Mouse (Mus musculus) MEL (cell line): ENCODE results near the gene Mad2l2. TPM values are rescaled to one million over a fixed set of nuclear protein-coding genes. Genes with fewer than 3 reads are reported as not detected.

Experiments
- polyA plus RNA-seq, 2 experiments: library from polyadenylated mRNA; stranded (reverse) in 1 of 2; unstranded in 1 of 2; fragments of >175 nt in 1 of 2; fragments of >200 nt in 1 of 2; gene quantifications; 2 replicates each; pipeline versions ENCODE4 v1.2.1 to v1.2.4; 2012; ENCODE audit warnings: low replicate concordance in 2 of 2, low read depth in 1 of 2; ENCODE audit not compliant: insufficient read length in 2 of 2, insufficient read depth in 1 of 2, missing spikeins in 1 of 2
- total RNA-seq: library from RNA; depleted of rRNA; stranded (reverse); fragments of 300-350 nt; gene quantifications from 2 replicates; pipeline ENCODE4 v1.2.3, GENCODE M21; 2012; rRNA removed

The Mad2l2 gene
- total and polyA plus RNA-seq, 3 experiments, result 28.6 to 44.8 TPM; not detected in 1

Other genes starting within 250 kb of the Mad2l2 start
- 16.0 and 19.0 TPM in 2 replicates for gene Mfn2, start 225.7 kb upstream of the Mad2l2 start, total RNA-seq
- gene Mfn2, start 225.7 kb upstream of the Mad2l2 start, polyA plus RNA-seq, result 10 to 100 TPM in 1 of 2 experiments, not detected in 1; 32.8 TPM
- gene Plod1, start 193.6 kb upstream of the Mad2l2 start, total RNA-seq, result 7.2 and 8.2 TPM in 2 replicates
- gene Plod1, start 193.6 kb upstream of the Mad2l2 start, polyA plus RNA-seq, result 10 to 100 TPM in 1 of 2 experiments, not detected in 1; 20.8 TPM
- 41.3 and 48.3 TPM in 2 replicates for gene 2510039O18Rik, start 189.5 kb upstream of the Mad2l2 start, total RNA-seq
- 10 to 100 TPM in 1 of 2 experiments, not detected in 1; 59.9 TPM for gene 2510039O18Rik, start 189.5 kb upstream of the Mad2l2 start, polyA plus RNA-seq
- not detected in 2 replicates for gene Nppb, start 144.6 kb upstream of the Mad2l2 start, total RNA-seq
- gene Nppb, start 144.6 kb upstream of the Mad2l2 start, polyA plus RNA-seq, result not detected
- not detected in 2 replicates for gene Nppa, start 129.7 kb upstream of the Mad2l2 start, total RNA-seq
- gene Nppa, start 129.7 kb upstream of the Mad2l2 start, polyA plus RNA-seq, result under 1 TPM in 1 of 2 experiments, not detected in 1; 0.26 TPM
- gene Clcn6, start 91.6 kb upstream of the Mad2l2 start, total RNA-seq, result 5.8 and 8.2 TPM in 2 replicates
- gene Clcn6, start 91.6 kb upstream of the Mad2l2 start, polyA plus RNA-seq, result 10 to 100 TPM in 1 of 2 experiments, not detected in 1; 17.5 TPM
- gene Mthfr, start 91.3 kb upstream of the Mad2l2 start, total RNA-seq, result 7.4 and 12.4 TPM in 2 replicates
- gene Mthfr, start 91.3 kb upstream of the Mad2l2 start, polyA plus RNA-seq, result 10 to 100 TPM in 1 of 2 experiments, not detected in 1; 15.5 TPM
- gene Agtrap, start 42.4 kb upstream of the Mad2l2 start, total RNA-seq, result 5.0 and 6.4 TPM in 2 replicates
- gene Agtrap, start 42.4 kb upstream of the Mad2l2 start, polyA plus RNA-seq, result 10 to 100 TPM in 1 of 2 experiments, not detected in 1; 16.0 TPM
- gene Draxin, start 314 bp downstream of the Mad2l2 start, total RNA-seq, result 0.03 and 0.08 TPM in 2 replicates
- under 1 TPM in 1 of 2 experiments, not detected in 1; 0.17 TPM for gene Draxin, start 314 bp downstream of the Mad2l2 start, polyA plus RNA-seq
- gene Fbxo6, start 21.8 kb downstream of the Mad2l2 start, total RNA-seq, result 35.1 and 37.3 TPM in 2 replicates
- 10 to 100 TPM in 1 of 2 experiments, not detected in 1; 62.6 TPM for gene Fbxo6, start 21.8 kb downstream of the Mad2l2 start, polyA plus RNA-seq
- 2.3 and 3.2 TPM in 2 replicates for gene Fbxo44, start 30.1 kb downstream of the Mad2l2 start, total RNA-seq
- gene Fbxo44, start 30.1 kb downstream of the Mad2l2 start, polyA plus RNA-seq, result 1 to 10 TPM in 1 of 2 experiments, not detected in 1; 6.2 TPM
- 0.35 and 0.46 TPM in 2 replicates for gene Fbxo2, start 30.2 kb downstream of the Mad2l2 start, total RNA-seq
- 1 to 10 TPM in 1 of 2 experiments, not detected in 1; 2.7 TPM for gene Fbxo2, start 30.2 kb downstream of the Mad2l2 start, polyA plus RNA-seq
- not detected in 2 replicates for gene Disp3, start 157.6 kb downstream of the Mad2l2 start, total RNA-seq
- gene Disp3, start 157.6 kb downstream of the Mad2l2 start, polyA plus RNA-seq, result not detected